Mouse (Mus musculus) limb, embryonic 15.5 days (tissue): Measurements from ENCODE around the gene Trim2. TPM values are rescaled to one million over a fixed set of nuclear protein-coding genes. Genes with fewer than 3 reads are reported as not detected.

ENCODE experiments used
- polyA plus RNA-seq: library from polyadenylated mRNA; unstranded; fragments of >200 nt; fragmentation: Nextera tagmentation; extraction: Ambion mirVana; gene quantifications from 2 replicates; pipeline ENCODE4 v1.2.1, GENCODE M21; 2015

The Trim2 gene
- polyA plus RNA-seq, 1 experiment from 2014 or later: 35.9 TPM

Other genes with a start within 250 kb of the Trim2 start
- gene Mnd1, start 151.1 kb downstream of the Trim2 start, polyA plus RNA-seq: 11.1 and 11.2 TPM in 2 replicates
- gene Gm6525, start 132.8 kb downstream of the Trim2 start, polyA plus RNA-seq: 0.79 and 1.6 TPM in 2 replicates
- 10.7 and 11.5 TPM in 2 replicates for gene Fhdc1, start 173.6 kb upstream of the Trim2 start, polyA plus RNA-seq